Mouse (Mus musculus) frontal cortex, postnatal 10 days (tissue): ENCODE results near the gene Cul7.

Source experiments
- DNase-seq, 2 experiments: peaks; one replicate each; pipeline ENCODE4 v3.0.0; 2022; ENCODE audit warnings: low spot score in 2 of 2, mixed read lengths in 1 of 2

Gene Cul7

GRCm38 (mm10) chr17:46628791-46629684, 21.1 kb upstream of the Cul7 start, which contains the start of gene Ptk7:
Gene Ptk7 (minus strand): TSS chr17:46629504.
- peak in 1 of 2 experiments; percentile 83 for DNase-seq

GRCm38 (mm10) chr17:46629685-46630441, 20.3 kb upstream of the Cul7 start:
- DNase-seq = no peak

- peak in 1 of 2 experiments; percentile 57 for DNase-seq
These were observed 13.2 kb upstream of the Cul7 start for GRCm38 (mm10) chr17:46636831-46637523.

GRCm38 (mm10) chr17:46639929-46640328, 10.2 kb upstream of the Cul7 start:
- no peak for DNase-seq

- no peak for DNase-seq
These were observed 8.1 kb upstream of the Cul7 start for GRCm38 (mm10) chr17:46642060-46642459.

- DNase-seq = no peak
These were observed 5.9 kb upstream of the Cul7 start for GRCm38 (mm10) chr17:46644152-46644805.

- DNase-seq = no peak
These were observed 5.1 kb upstream of the Cul7 start for GRCm38 (mm10) chr17:46644916-46645475.

- peak; percentile 97 to 99 for DNase-seq
These were observed 4.4 kb upstream of the Cul7 start, which contains the start of the genes Klc4 and Mrpl2 for GRCm38 (mm10) chr17:46645561-46646321. Gene Klc4 (minus strand): TSS chr17:46646022. Gene Mrpl2 (plus strand): TSS chr17:46646229.

- DNase-seq = no peak
These were observed 3.8 kb upstream of the Cul7 start for GRCm38 (mm10) chr17:46646322-46646662.

GRCm38 (mm10) chr17:46647279-46647678, 2.9 kb upstream of the Cul7 start:
- DNase-seq = no peak

- DNase-seq = no peak
These were observed 1.7 kb upstream of the Cul7 start for GRCm38 (mm10) chr17:46648436-46648835.

- DNase-seq = no peak
These were observed 326 bp upstream of the Cul7 start for GRCm38 (mm10) chr17:46649811-46650210.

GRCm38 (mm10) chr17:46651292-46651691, 1.2 kb downstream of the Cul7 start:
- DNase-seq = no peak

- DNase-seq = no peak
These were observed 1.8 kb downstream of the Cul7 start for GRCm38 (mm10) chr17:46651755-46652547.

GRCm38 (mm10) chr17:46656054-46656453, 5.9 kb downstream of the Cul7 start:
- DNase-seq = no peak

GRCm38 (mm10) chr17:46661351-46661750, 11.2 kb downstream of the Cul7 start:
- no peak for DNase-seq

GRCm38 (mm10) chr17:46661981-46662380, 11.8 kb downstream of the Cul7 start:
- no peak for DNase-seq

GRCm38 (mm10) chr17:46662730-46663129, 12.6 kb downstream of the Cul7 start:
- DNase-seq = no peak

- DNase-seq = no peak
These were observed 17.6 kb downstream of the Cul7 start for GRCm38 (mm10) chr17:46667712-46668111.

- DNase-seq = no peak
These were observed 19.8 kb downstream of the Cul7 start for GRCm38 (mm10) chr17:46669911-46670310.
